Mouse (Mus musculus) forebrain, embryonic 12.5 days (tissue): ENCODE measurements around the gene Otogl. TPM values are rescaled to one million over a fixed set of nuclear protein-coding genes. Genes with fewer than 3 reads are reported as not detected.

Experiments
- ATAC-seq: fragments of 200-750 bp; cut with Nextera tagmentation; 2 replicates; pipeline ENCODE4 v1.8.0; 2017; ENCODE audit warnings: moderate TSS enrichment; ENCODE audit not compliant: low FRiP score
- H3K27ac ChIP-seq: fragments of 300-500 bp; sonication (generic); 2 replicates; pipeline ENCODE4 v1.5.1; 2016; ENCODE audit warnings: mild to moderate bottlenecking
- H3K27me3 ChIP-seq: fragments of 300-500 bp; sonication (generic); 2 replicates; pipeline ENCODE4 v1.6.1; 2016; ENCODE audit warnings: mild to moderate bottlenecking
- H3K36me3 ChIP-seq: fragments of 300-500 bp; sonication (generic); replicated peaks from 2 replicates; pipeline ENCODE4 v1.6.1; 2016; ENCODE audit warnings: mild to moderate bottlenecking
- H3K4me1 ChIP-seq: fragments of 300-500 bp; sonication (generic); 2 replicates; pipeline ENCODE4 v1.6.1; 2016
- H3K4me2 ChIP-seq: fragments of 300-500 bp; sonication (generic); 2 replicates; pipeline ENCODE4 v1.6.1; 2016; ENCODE audit warnings: mild to moderate bottlenecking, moderate library complexity
- H3K4me3 ChIP-seq: fragments of 300-500 bp; sonication (generic); replicated peaks from 2 replicates; pipeline ENCODE4 v1.5.1; 2016; ENCODE audit warnings: mild to moderate bottlenecking
- H3K9ac ChIP-seq: fragments of 300-500 bp; sonication (generic); 2 replicates; pipeline ENCODE4 v1.6.1; 2016; ENCODE audit warnings: mild to moderate bottlenecking
- H3K9me3 ChIP-seq: fragments of 300-500 bp; sonication (generic); 2 replicates; pipeline ENCODE4 v1.6.1; 2016
- WGBS: fragments of 180-500 bp; shearing (Covaris S2); methylation state at CpG from one replicate; pipeline ENCODE4 v1.1.7; 2016; 5-methylcytosine and 5-hydroxymethylcytosine counted together
- polyA plus RNA-seq: library from polyadenylated mRNA; unstranded; fragments of >200 nt; fragmentation: Nextera tagmentation; extraction: Ambion mirVana; gene quantifications from 2 replicates; pipeline ENCODE4 v1.2.1, GENCODE M21; 2016

The Otogl gene
- polyA plus RNA-seq, 1 experiment from 2014 or later = not detected

- no peaks in the 10 kb centered on the region for H3K9me3 ChIP-seq
- no peak for ATAC-seq
- H3K27me3 ChIP-seq = no peaks in the 10 kb centered on the region
- no peak overlapping the region for H3K4me2 ChIP-seq
- H3K4me3 ChIP-seq = no peak overlapping the region
- 81% methylated on average over 2 of the region's 2 CpGs for WGBS
- no peaks in the 10 kb centered on the region for H3K4me1 ChIP-seq
- no peak overlapping the region for H3K27ac ChIP-seq
- H3K36me3 ChIP-seq = no peaks in the 10 kb centered on the region
- H3K9ac ChIP-seq = no peak overlapping the region
These were observed 132.4 kb downstream of the Otogl start for GRCm38 (mm10) chr10:107779548-107779947.

GRCm38 (mm10) chr10:107759624-107760023, 152.3 kb downstream of the Otogl start:
- Histone ChIP-seq H3K9me3 (no peaks in the 10 kb centered on the region), H3K9ac (no peak overlapping the region), H3K36me3 (no peaks in the 10 kb centered on the region), H3K4me2 (no peak overlapping the region), H3K4me1 (no peaks in the 10 kb centered on the region), H3K27ac (no peak overlapping the region), H3K4me3 (no peak overlapping the region), H3K27me3 (no peaks in the 10 kb centered on the region)
- ATAC-seq = no peak
- WGBS = 65% methylated on average over 1 of the region's 1 CpGs

GRCm38 (mm10) chr10:107753471-107753870, 158.5 kb downstream of the Otogl start:
- Histone ChIP-seq H3K36me3 (no peaks in the 10 kb centered on the region), H3K4me2 (no peak overlapping the region), H3K9me3 (no peaks in the 10 kb centered on the region), H3K9ac (no peak overlapping the region), H3K4me3 (no peak overlapping the region), H3K4me1 (peaks cover 13% of the 10 kb centered on the region), H3K27me3 (no peaks in the 10 kb centered on the region), H3K27ac (no peak overlapping the region)
- 97% methylated on average over 3 of the region's 3 CpGs for WGBS
- no peak for ATAC-seq

GRCm38 (mm10) chr10:107752351-107753143, 159.4 kb downstream of the Otogl start:
- peak; percentile 87 for ATAC-seq

GRCm38 (mm10) chr10:107751944-107752343, 160.0 kb downstream of the Otogl start:
- 33% methylated on average over 6 of the region's 6 CpGs for WGBS
- no peak overlapping the region for H3K9ac ChIP-seq
- H3K4me2 ChIP-seq = peak overlapping the region; percentile 42
- H3K36me3 ChIP-seq = no peaks in the 10 kb centered on the region
- ATAC-seq = 0 out of 2 replicates have a peak, but pooled peaks have one; percentile 10
- H3K27ac ChIP-seq = no peak overlapping the region
- H3K9me3 ChIP-seq = no peaks in the 10 kb centered on the region
- peaks cover 13% of the 10 kb centered on the region for H3K4me1 ChIP-seq
- no peaks in the 10 kb centered on the region for H3K27me3 ChIP-seq
- peak overlapping the region; percentile 25 for H3K4me3 ChIP-seq

More at GRCm38 (mm10) chr10:107752351-107753143, 159.4 kb downstream of the Otogl start:
- H3K9me3 ChIP-seq = no peaks in the 10 kb centered on the region
- H3K4me1 ChIP-seq = peaks cover 13% of the 10 kb centered on the region
- H3K27me3 ChIP-seq = no peaks in the 10 kb centered on the region
- WGBS = 27% methylated on average over 15 of the region's 15 CpGs
- no peaks in the 10 kb centered on the region for H3K36me3 ChIP-seq
- H3K27ac ChIP-seq = no peak overlapping the region
- H3K9ac ChIP-seq = no peak overlapping the region
- peak overlapping the region; percentile 25 for H3K4me3 ChIP-seq
- H3K4me2 ChIP-seq = peak overlapping the region; percentile 42

- no peaks in the 10 kb centered on the region for H3K27me3 ChIP-seq
These were observed 164.4 kb downstream of the Otogl start for GRCm38 (mm10) chr10:107747566-107747965.

GRCm38 (mm10) chr10:107746717-107747116, 165.2 kb downstream of the Otogl start:
- Histone ChIP-seq H3K4me2 (no peak overlapping the region; the same call in 1 of the 2 replicates), H3K27me3 (no peaks in the 10 kb centered on the region), H3K27ac (no peak overlapping the region), H3K4me1 (peaks cover 1% of the 10 kb centered on the region; the same call in 1 of the 2 replicates), H3K4me3 (no peak overlapping the region), H3K36me3 (no peaks in the 10 kb centered on the region), H3K9me3 (no peaks in the 10 kb centered on the region), H3K9ac (no peak overlapping the region)
- 30% methylated on average over 9 of the region's 9 CpGs for WGBS
- ATAC-seq = no peak

More at GRCm38 (mm10) chr10:107747566-107747965, 164.4 kb downstream of the Otogl start:
- Histone ChIP-seq H3K9me3 (no peaks in the 10 kb centered on the region), H3K4me3 (no peak overlapping the region), H3K4me1 (peaks cover 10% of the 10 kb centered on the region), H3K27ac (no peak overlapping the region), H3K4me2 (no peak overlapping the region), H3K9ac (no peak overlapping the region), H3K36me3 (no peaks in the 10 kb centered on the region)
- no peak for ATAC-seq
- 17% methylated on average over 5 of the region's 5 CpGs for WGBS

- 83% methylated on average over 5 of the region's 5 CpGs for WGBS
- no peaks in the 10 kb centered on the region for H3K4me1 ChIP-seq
These were observed 172.1 kb downstream of the Otogl start for GRCm38 (mm10) chr10:107739815-107740214.

GRCm38 (mm10) chr10:107737743-107738142, 174.2 kb downstream of the Otogl start:
- Histone ChIP-seq H3K4me2 (no peak overlapping the region), H3K27ac (no peak overlapping the region), H3K27me3 (no peaks in the 10 kb centered on the region), H3K9me3 (no peaks in the 10 kb centered on the region), H3K4me1 (no peaks in the 10 kb centered on the region), H3K9ac (no peak overlapping the region), H3K4me3 (no peak overlapping the region), H3K36me3 (no peaks in the 10 kb centered on the region)
- 84% methylated on average over 6 of the region's 6 CpGs for WGBS
- ATAC-seq = no peak

More at GRCm38 (mm10) chr10:107739815-107740214, 172.1 kb downstream of the Otogl start:
- H3K36me3 ChIP-seq = no peaks in the 10 kb centered on the region
- ATAC-seq = no peak
- H3K27ac ChIP-seq = no peak overlapping the region
- no peaks in the 10 kb centered on the region for H3K9me3 ChIP-seq
- no peak overlapping the region for H3K9ac ChIP-seq
- no peak overlapping the region for H3K4me3 ChIP-seq
- H3K27me3 ChIP-seq = no peaks in the 10 kb centered on the region
- H3K4me2 ChIP-seq = no peak overlapping the region

- Histone ChIP-seq H3K36me3 (no peaks in the 10 kb centered on the region), H3K27me3 (no peaks in the 10 kb centered on the region), H3K27ac (no peak overlapping the region), H3K4me3 (no peak overlapping the region), H3K9me3 (no peaks in the 10 kb centered on the region), H3K9ac (no peak overlapping the region), H3K4me2 (no peak overlapping the region), H3K4me1 (no peaks in the 10 kb centered on the region)
- ATAC-seq = no peak
- WGBS = 84% methylated on average over 7 of the region's 7 CpGs
These were observed 176.5 kb downstream of the Otogl start for GRCm38 (mm10) chr10:107735448-107735847.

GRCm38 (mm10) chr10:107734327-107734726, 177.6 kb downstream of the Otogl start:
- Histone ChIP-seq H3K4me2 (no peak overlapping the region), H3K36me3 (no peaks in the 10 kb centered on the region), H3K4me3 (no peak overlapping the region), H3K4me1 (no peaks in the 10 kb centered on the region), H3K27ac (no peak overlapping the region), H3K9me3 (no peaks in the 10 kb centered on the region), H3K9ac (no peak overlapping the region), H3K27me3 (no peaks in the 10 kb centered on the region)
- no peak for ATAC-seq

- no peak overlapping the region for H3K4me3 ChIP-seq
- H3K9ac ChIP-seq = no peak overlapping the region
These were observed 186.3 kb downstream of the Otogl start for GRCm38 (mm10) chr10:107725631-107726030.

GRCm38 (mm10) chr10:107719806-107720205, 192.1 kb downstream of the Otogl start, which contains the start of gene Ptprq:
Gene Ptprq (minus strand): TSS chr10:107720051.
- no peak within 1 kb of the TSS for H3K4me3 ChIP-seq
- WGBS = 38% methylated on average over 1 of the region's 1 CpGs
- H3K36me3 ChIP-seq = no peaks in the 10 kb centered on the region
- H3K4me2 ChIP-seq = no peak within 1 kb of the TSS
- no peak for ATAC-seq
- no peaks in the 10 kb centered on the region for H3K4me1 ChIP-seq
- H3K27ac ChIP-seq = no peak within 1 kb of the TSS
- H3K9me3 ChIP-seq = no peaks in the 10 kb centered on the region
- H3K27me3 ChIP-seq = no peaks in the 10 kb centered on the region
- H3K9ac ChIP-seq = no peak within 1 kb of the TSS

More at GRCm38 (mm10) chr10:107725631-107726030, 186.3 kb downstream of the Otogl start:
- Histone ChIP-seq H3K4me1 (no peaks in the 10 kb centered on the region), H3K9me3 (no peaks in the 10 kb centered on the region), H3K27me3 (no peaks in the 10 kb centered on the region), H3K36me3 (no peaks in the 10 kb centered on the region), H3K27ac (no peak overlapping the region), H3K4me2 (no peak overlapping the region)
- 77% methylated on average over 7 of the region's 7 CpGs for WGBS
- no peak for ATAC-seq
